Mouse (Mus musculus) inflammation-experienced regulatory T-cells, adult 16 weeks (primary cell): ENCODE results near the gene Olfr472. TPM values are rescaled to one million over a fixed set of nuclear protein-coding genes. Genes with fewer than 3 reads are reported as not detected.

Source experiments
- polyA plus RNA-seq: library from polyadenylated mRNA; unstranded; fragments of 100-300 nt; shearing (Covaris generic); gene quantifications from one replicate; pipeline ENCODE4 v1.2.1, GENCODE M21; 2017

The Olfr472 gene
- polyA plus RNA-seq = 0.07 TPM

DNA sequence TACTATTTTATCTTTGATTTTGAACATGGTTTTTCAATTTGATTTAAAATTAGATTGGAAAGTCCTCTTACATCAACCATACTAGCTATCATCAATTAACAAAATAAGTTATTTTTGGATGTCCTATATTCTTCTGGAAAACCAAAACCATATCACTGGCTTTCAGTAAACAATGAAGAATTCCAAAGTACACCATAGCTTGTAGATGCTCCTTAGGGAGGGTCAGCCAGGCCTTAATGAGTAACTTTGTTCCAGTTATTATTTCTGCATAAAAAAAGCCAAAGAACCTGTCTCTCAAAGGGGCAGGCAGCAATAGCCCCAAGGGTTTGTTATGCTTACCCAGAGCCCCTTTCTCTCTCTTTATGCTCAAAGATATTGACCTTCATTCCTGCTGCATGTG, at the start of gene Olfr472:
Olfr472 (plus strand) TSS at position 301 of the 400 bp plus-strand sequence.

DNA sequence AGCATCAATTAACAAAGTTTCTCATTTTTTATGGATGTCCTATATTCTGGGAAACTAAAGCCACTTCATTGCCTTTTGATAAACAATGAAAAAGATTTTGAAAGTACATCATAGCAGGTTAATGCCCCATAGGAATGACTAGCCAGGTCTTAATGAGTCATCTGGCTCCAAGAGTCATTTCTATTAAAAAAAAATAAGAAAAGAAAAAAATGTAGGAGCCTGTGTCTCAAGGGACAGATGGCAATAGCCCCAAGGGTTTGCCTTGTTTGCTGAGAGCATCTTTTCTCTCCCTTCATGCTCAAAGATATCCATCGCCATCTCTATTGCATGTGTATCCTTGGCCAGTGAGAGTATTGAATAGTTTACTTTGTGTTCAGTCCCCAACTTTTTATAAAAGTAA, 32.4 kb downstream of the Olfr472 start, which contains the start of gene Olfr473:
Olfr473 (plus strand) TSS at position 301 of the 400 bp plus-strand sequence.

DNA sequence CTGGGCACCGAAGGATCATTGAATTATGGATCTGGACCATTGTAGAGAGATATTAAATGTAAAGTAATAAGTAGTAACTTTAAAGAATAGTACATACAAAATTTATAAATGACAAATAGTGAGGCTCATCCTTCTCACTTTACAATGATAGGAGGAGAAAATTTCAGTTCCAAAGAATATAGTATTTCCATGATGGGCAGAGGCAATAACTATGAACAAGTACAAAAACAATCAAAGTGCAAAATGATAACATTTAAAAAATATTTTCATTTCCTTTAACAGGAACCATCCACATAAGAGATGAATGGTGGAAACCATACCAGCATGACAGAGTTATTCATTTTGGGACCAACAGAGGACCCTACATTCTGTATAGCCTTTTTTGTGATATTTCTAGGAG, 56.6 kb downstream of the Olfr472 start, which contains the start of gene Olfr474:
Olfr474 (plus strand) TSS at position 301 of the 400 bp plus-strand sequence.

Other genes starting within 250 kb of the Olfr472 start
- not detected for gene Cyb5r2, start 139.9 kb upstream of the Olfr472 start, polyA plus RNA-seq
- not detected for gene Ovch2, start 96.7 kb upstream of the Olfr472 start, polyA plus RNA-seq
- gene Olfr467, start 85.6 kb upstream of the Olfr472 start, polyA plus RNA-seq = not detected
- gene Olfr469, start 72.4 kb upstream of the Olfr472 start, polyA plus RNA-seq = not detected
- gene Olfr470, start 50.4 kb upstream of the Olfr472 start, polyA plus RNA-seq = not detected
- not detected for gene Olfr473, start 32.5 kb downstream of the Olfr472 start, polyA plus RNA-seq
- gene Olfr474, start 56.7 kb downstream of the Olfr472 start, polyA plus RNA-seq = not detected
- gene Olfr476, start 66.9 kb downstream of the Olfr472 start, polyA plus RNA-seq = not detected
- not detected for gene Olfr477, start 88.8 kb downstream of the Olfr472 start, polyA plus RNA-seq
- gene Olfr478, start 136.1 kb downstream of the Olfr472 start, polyA plus RNA-seq = not detected
- gene Olfr479, start 152.8 kb downstream of the Olfr472 start, polyA plus RNA-seq = not detected
- not detected for gene Olfr480, start 169.4 kb downstream of the Olfr472 start, polyA plus RNA-seq
- gene Olfr481, start 182.0 kb downstream of the Olfr472 start, polyA plus RNA-seq = not detected
- gene Olfr482, start 199.7 kb downstream of the Olfr472 start, polyA plus RNA-seq = 0.16 TPM
- gene Olfr483, start 202.9 kb downstream of the Olfr472 start, polyA plus RNA-seq = not detected
- not detected for gene Olfr484, start 229.5 kb downstream of the Olfr472 start, polyA plus RNA-seq